Mouse (Mus musculus) kidney, adult 2 months (tissue): ENCODE measurements around the gene Slc39a13.

ENCODE experiments used
- CTCF ChIP-seq: fragments of 200-500 bp; conservative IDR thresholded peaks from 2 replicates; pipeline ENCODE4 v1.5.1; 2011; ENCODE audit warnings: low read depth, mild to moderate bottlenecking, control low read depth, low read length, moderate library complexity, mixed read lengths; ENCODE audit not compliant: insufficient read depth, insufficient read length
- POLR2A ChIP-seq: fragments of 200-500 bp; IDR thresholded peaks from one replicate; pipeline ENCODE4 v1.6.1; 2011; ENCODE audit warnings: low read depth, low read length, control low read depth

DNA sequence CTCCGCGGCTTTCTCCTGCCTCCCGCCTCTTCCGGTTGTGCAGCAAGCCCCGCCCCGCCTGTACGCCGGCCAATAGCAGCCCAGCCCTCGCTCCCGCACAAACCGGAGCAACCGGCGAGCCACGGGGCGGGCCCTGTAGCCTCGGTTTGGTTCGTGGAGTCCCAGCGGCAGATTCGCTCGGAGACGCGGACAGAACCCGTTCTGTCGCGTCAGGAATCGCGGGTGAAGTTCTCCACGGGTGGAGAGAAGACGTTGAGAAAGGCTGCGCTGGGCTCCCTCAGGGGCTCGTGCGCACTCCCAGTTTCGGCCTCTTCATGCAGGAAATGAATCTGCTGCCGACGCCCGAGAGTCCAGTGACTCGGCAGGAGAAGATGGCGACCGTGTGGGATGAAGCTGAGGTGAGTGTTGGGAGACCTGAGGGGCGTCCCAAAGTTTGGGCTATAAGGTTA lies 16.3 kb downstream of the Slc39a13 start, which contains the start of gene Psmc3:
- peak; percentile 42 for TF ChIP-seq POLR2A
- no peak for TF ChIP-seq CTCF
